Mouse (Mus musculus) thymus, adult 2 months (tissue): ENCODE results near the gene Krt32. TPM values are rescaled to one million over a fixed set of nuclear protein-coding genes. Genes with fewer than 3 reads are reported as not detected.

Experiments used
- DNase-seq: peaks from one replicate; pipeline ENCODE4 v3.0.0; 2021
- H3K27ac ChIP-seq: fragments of 200-500 bp; 2 replicates; pipeline ENCODE4 v1.5.1; 2012; ENCODE audit warnings: low read length, control low read depth; ENCODE audit not compliant: control insufficient read depth, insufficient read depth
- H3K27me3 ChIP-seq: fragments of 200-500 bp; 2 replicates; pipeline ENCODE4 v1.6.1; 2012; ENCODE audit warnings: mild to moderate bottlenecking, low read length, moderate library complexity, mixed read lengths; ENCODE audit not compliant: control insufficient read depth, insufficient read depth
- H3K36me3 ChIP-seq: fragments of 200-500 bp; 2 replicates; pipeline ENCODE4 v1.6.1; 2012; ENCODE audit warnings: mild to moderate bottlenecking, low read length, moderate library complexity; ENCODE audit not compliant: control insufficient read depth, insufficient read depth
- H3K4me1 ChIP-seq: fragments of 200-500 bp; replicated peaks from 2 replicates; pipeline ENCODE4 v1.6.1; 2012; ENCODE audit warnings: low read length; ENCODE audit not compliant: control insufficient read depth, insufficient read depth
- H3K4me3 ChIP-seq: fragments of 200-500 bp; 2 replicates; pipeline ENCODE4 v1.5.1; 2012; ENCODE audit warnings: mild to moderate bottlenecking, low read length, control low read depth, moderate library complexity; ENCODE audit not compliant: control insufficient read depth, insufficient read depth
- CTCF ChIP-seq: fragments of 200-500 bp; IDR thresholded peaks from 2 replicates; pipeline ENCODE4 v1.5.1; 2012; ENCODE audit warnings: mild to moderate bottlenecking, control low read depth, low read length, moderate library complexity, borderline replicate concordance; ENCODE audit not compliant: control insufficient read depth, poor library complexity, insufficient read depth; ENCODE audit errors: extremely low read depth
- POLR2A ChIP-seq: fragments of 200-500 bp; IDR thresholded peaks from 2 replicates; pipeline ENCODE4 v1.6.1; 2012; ENCODE audit warnings: mild to moderate bottlenecking, low read length, control low read depth, moderate library complexity; ENCODE audit not compliant: control insufficient read depth, poor library complexity, insufficient read depth; ENCODE audit errors: extremely low read depth
- WGBS: fragments of 180-500 bp; shearing (Covaris S2); methylation state at CpG from one replicate; pipeline ENCODE4 v1.1.7; 2018; 5-methylcytosine and 5-hydroxymethylcytosine counted together
- polyA plus RNA-seq: library from polyadenylated mRNA; depleted of rRNA; stranded (reverse); fragments of >200 nt; gene quantifications from 2 replicates; pipeline ENCODE4 v1.2.3, GENCODE M21; 2012

The Krt32 gene
- polyA plus RNA-seq, 1 experiment = 0.30 TPM

- Histone ChIP-seq H3K4me3 (no peak overlapping the region), H3K27me3 (no peaks in the 10 kb centered on the region), H3K36me3 (no peaks in the 10 kb centered on the region), H3K4me1 (no peaks in the 10 kb centered on the region), H3K27ac (no peak overlapping the region)
- DNase-seq = no peak
- TF ChIP-seq POLR2A = no peak
- TF ChIP-seq CTCF = no peak
- 90% methylated on average over 2 of the region's 2 CpGs for WGBS
Measured at GRCm38 (mm10) chr11:100113742-100114029, 25.7 kb upstream of the Krt32 start.

DNA sequence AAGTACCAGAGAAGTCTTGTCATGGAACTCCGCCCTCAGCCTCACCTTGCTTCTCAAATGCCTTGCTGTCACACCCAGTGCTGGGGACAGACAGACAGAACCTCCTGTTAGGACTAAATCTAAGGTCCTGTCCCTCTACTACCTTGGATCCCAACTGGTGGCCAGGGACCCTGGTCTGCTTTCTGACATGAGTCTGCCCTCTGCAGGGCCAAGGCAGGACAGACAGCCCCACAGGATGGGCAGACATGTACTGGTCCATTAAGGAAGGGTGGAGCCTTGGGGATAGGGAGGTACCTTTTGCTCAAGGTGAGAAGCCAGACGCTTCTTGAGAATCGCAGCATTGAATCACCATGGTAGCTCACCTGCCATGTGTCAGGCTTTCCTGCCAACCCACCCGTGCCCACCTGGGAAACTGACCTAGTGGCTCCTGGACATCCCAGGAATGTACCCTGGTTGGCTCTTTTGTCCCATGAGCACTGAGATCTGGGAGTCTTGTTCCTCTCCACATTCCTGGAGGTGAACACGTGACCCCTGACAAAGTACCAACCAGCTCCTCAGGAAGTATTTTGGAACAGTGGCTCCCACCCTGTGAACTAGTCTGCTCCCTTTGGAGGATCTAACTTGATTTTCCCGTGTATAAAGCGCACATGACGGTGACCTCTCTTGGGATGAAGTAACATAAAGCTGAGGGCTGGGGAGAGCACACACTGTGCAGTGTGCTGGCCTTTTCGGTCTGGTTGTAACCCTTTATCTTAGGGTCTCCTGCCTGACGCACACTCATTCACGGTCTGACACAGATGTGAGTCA lies 25.1 kb upstream of the Krt32 start:
- Histone ChIP-seq H3K36me3 (no peaks in the 10 kb centered on the region), H3K4me1 (no peaks in the 10 kb centered on the region), H3K27me3 (no peaks in the 10 kb centered on the region), H3K27ac (no peak overlapping the region), H3K4me3 (no peak overlapping the region)
- no peak for DNase-seq
- no peak for TF ChIP-seq POLR2A
- TF ChIP-seq CTCF = no peak
- 94% methylated on average over 11 of the region's 11 CpGs for WGBS

- no peak within 1 kb of the TSS for H3K27ac ChIP-seq
- no peaks in the 10 kb centered on the region for H3K4me1 ChIP-seq
- no peak for DNase-seq
- no peak within 1 kb of the TSS for H3K4me3 ChIP-seq
- no peak for TF ChIP-seq POLR2A
- no peak for TF ChIP-seq CTCF
- 90% methylated on average over 6 of the region's 6 CpGs for WGBS
- H3K36me3 ChIP-seq = no peaks in the 10 kb centered on the region
- H3K27me3 ChIP-seq = no peaks in the 10 kb centered on the region
Measured at GRCm38 (mm10) chr11:100105576-100106122, 17.6 kb upstream of the Krt32 start, which contains the start of gene Krt36. Gene Krt36, minus strand, starts transcription at chr11:100105626.

DNA sequence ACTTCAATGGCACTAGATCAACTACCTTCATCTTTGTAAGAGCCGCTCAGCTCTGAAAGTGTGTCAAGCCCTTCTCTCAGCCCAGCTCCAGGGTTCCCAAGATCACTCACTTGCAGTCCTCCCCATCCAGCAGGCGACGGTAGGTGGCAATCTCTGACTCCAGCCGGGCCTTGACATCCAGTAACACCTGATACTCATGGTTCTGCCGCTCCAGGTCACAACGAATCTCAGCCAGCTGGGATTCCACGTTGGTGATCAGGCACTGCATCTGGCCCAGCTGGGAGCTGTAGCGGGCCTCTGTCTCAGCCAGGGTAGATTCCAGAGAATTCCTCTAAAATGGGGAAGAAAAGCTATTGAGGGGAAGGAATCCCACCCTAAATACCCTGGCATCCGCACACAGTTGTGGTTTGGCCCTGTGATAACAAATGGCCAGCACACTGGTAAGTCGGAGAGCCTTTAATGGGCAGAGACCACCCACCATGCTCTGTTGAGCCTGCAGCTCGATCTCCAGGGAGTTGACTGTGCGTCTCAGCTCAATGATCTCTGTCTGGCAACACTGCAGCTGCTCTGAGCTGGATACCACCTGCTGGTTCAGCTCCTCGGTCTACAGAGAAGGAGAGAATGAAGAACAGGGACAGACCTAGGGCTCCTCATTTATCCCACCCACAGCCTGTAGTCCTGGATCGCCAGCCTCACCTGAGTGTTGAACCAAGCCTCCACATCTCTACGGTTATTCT lies 14.8 kb upstream of the Krt32 start:
- TF ChIP-seq CTCF (no peak), POLR2A (no peak)
- no peak overlapping the region for H3K27ac ChIP-seq
- no peaks in the 10 kb centered on the region for H3K4me1 ChIP-seq
- H3K27me3 ChIP-seq = no peaks in the 10 kb centered on the region
- no peak for DNase-seq
- H3K4me3 ChIP-seq = no peak overlapping the region
- no peaks in the 10 kb centered on the region for H3K36me3 ChIP-seq
- 79% methylated on average over 15 of the region's 15 CpGs for WGBS

- Histone ChIP-seq H3K27me3 (no peaks in the 10 kb centered on the region), H3K4me3 (no peak overlapping the region), H3K36me3 (no peaks in the 10 kb centered on the region), H3K27ac (no peak overlapping the region), H3K4me1 (no peaks in the 10 kb centered on the region)
- DNase-seq = no peak
- WGBS = 77% methylated on average over 4 of the region's 4 CpGs
- TF ChIP-seq CTCF (no peak), POLR2A (no peak)
Measured at GRCm38 (mm10) chr11:100100391-100100790, 12.4 kb upstream of the Krt32 start.

DNA sequence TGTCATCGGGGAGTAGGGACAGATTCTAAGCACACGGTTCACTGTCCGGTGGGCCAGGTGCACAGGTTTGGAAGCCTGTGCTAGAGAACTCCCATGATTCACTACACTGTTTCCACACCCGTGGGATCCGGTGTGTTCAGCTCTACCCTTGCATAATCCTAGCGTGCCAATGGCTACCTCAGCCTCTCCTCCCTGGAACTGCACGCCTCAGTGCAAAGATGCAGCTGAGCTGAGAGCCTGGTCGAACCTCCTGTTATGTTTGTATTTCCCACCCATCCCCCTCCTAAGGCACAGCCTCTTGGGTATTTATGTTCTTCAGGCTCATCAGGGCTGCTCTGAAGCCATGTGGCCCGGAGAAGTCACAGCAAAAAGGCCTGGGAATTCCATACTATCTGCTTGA lies 9.8 kb upstream of the Krt32 start:
- Histone ChIP-seq H3K4me1 (no peaks in the 10 kb centered on the region), H3K27me3 (no peaks in the 10 kb centered on the region), H3K4me3 (no peak overlapping the region), H3K27ac (no peak overlapping the region), H3K36me3 (no peaks in the 10 kb centered on the region)
- no peak for DNase-seq
- 79% methylated on average over 9 of the region's 9 CpGs for WGBS
- TF ChIP-seq CTCF (no peak), POLR2A (no peak)
